Mouse (Mus musculus) limb, embryonic 14.5 days (tissue): ENCODE measurements around the gene 4933417A18Rik. TPM values are rescaled to one million over a fixed set of nuclear protein-coding genes. Genes with fewer than 3 reads are reported as not detected.
"Not testable (repeated sequence)": the region's sequence is repeated elsewhere in the genome, so short reads cannot be mapped to it uniquely, and the experiment has no call there.

Experiments used
- ATAC-seq: fragments of 200-750 bp; cut with Nextera tagmentation; 2 replicates; pipeline ENCODE4 v1.8.0; 2017; ENCODE audit warnings: low read depth, moderate number of reproducible peaks, moderate TSS enrichment; ENCODE audit not compliant: low FRiP score
- DNase-seq: peaks from one replicate; pipeline ENCODE4 v3.0.0-alpha.2; 2015; ENCODE audit warnings: low spot score
- H3K27ac ChIP-seq: fragments of 300-500 bp; sonication (generic); replicated peaks from 2 replicates; pipeline ENCODE4 v1.5.1; 2014; ENCODE audit warnings: low read depth, mild to moderate bottlenecking, low read length, moderate library complexity, mixed read lengths
- H3K27me3 ChIP-seq: fragments of 300-500 bp; sonication (generic); 2 replicates; pipeline ENCODE4 v1.6.1; 2014; ENCODE audit warnings: low read length, mixed read lengths; ENCODE audit not compliant: control insufficient read depth, insufficient read depth
- H3K36me3 ChIP-seq: fragments of 300-500 bp; sonication (generic); 2 replicates; pipeline ENCODE4 v1.6.1; 2014; ENCODE audit warnings: mild to moderate bottlenecking, low read length, moderate library complexity, mixed read lengths; ENCODE audit not compliant: control insufficient read depth, insufficient read depth
- H3K4me1 ChIP-seq: fragments of 300-500 bp; sonication (generic); 2 replicates; pipeline ENCODE4 v1.6.1; 2014; ENCODE audit warnings: antibody characterized with exemption, low read length, mixed read lengths; ENCODE audit not compliant: control insufficient read depth, insufficient read depth
- H3K4me2 ChIP-seq: fragments of 300-500 bp; sonication (generic); replicated peaks from 2 replicates; pipeline ENCODE4 v1.6.1; 2014; ENCODE audit warnings: low read depth, mild to moderate bottlenecking, low read length, moderate library complexity; ENCODE audit not compliant: severe bottlenecking
- H3K4me3 ChIP-seq: fragments of 300-500 bp; sonication (generic); replicated peaks from 2 replicates; pipeline ENCODE4 v1.5.1; 2014; ENCODE audit warnings: low read length
- H3K9ac ChIP-seq: fragments of 300-500 bp; sonication (generic); 2 replicates; pipeline ENCODE4 v1.6.1; 2014; ENCODE audit warnings: mild to moderate bottlenecking, low read depth, low read length, moderate library complexity; ENCODE audit not compliant: severe bottlenecking
- H3K9me3 ChIP-seq: fragments of 300-500 bp; sonication (generic); 2 replicates; pipeline ENCODE4 v1.6.1; 2016; ENCODE audit warnings: low read length; ENCODE audit not compliant: control insufficient read depth
- POLR2A ChIP-seq: fragments of 200-500 bp; IDR thresholded peaks from 2 replicates; pipeline ENCODE4 v1.8.0; 2012; ENCODE audit warnings: inconsistent platforms, mild to moderate bottlenecking, moderate library complexity, borderline replicate concordance; ENCODE audit not compliant: insufficient read depth, insufficient read length; ENCODE audit errors: extremely low read depth
- WGBS: fragments of 180-500 bp; shearing (Covaris S2); extraction: QIAGEN DNeasy Blood & Tissue Kit; methylation state at CpG from one replicate; pipeline ENCODE4 v1.1.7; 2014; 5-methylcytosine and 5-hydroxymethylcytosine counted together
- polyA plus RNA-seq, 2 experiments: library from polyadenylated mRNA; depleted of rRNA in 1 of 2; stranded (reverse) in 1 of 2; unstranded in 1 of 2; fragments of >200 nt; fragmentation: Nextera tagmentation in 1 of 2; extraction: Ambion mirVana in 1 of 2; gene quantifications; 2 replicates each; pipeline versions ENCODE4 v1.2.1 to v1.2.3; 2012 to 2014

4933417A18Rik gene
- polyA plus RNA-seq, 2 experiments = not detected

DNA sequence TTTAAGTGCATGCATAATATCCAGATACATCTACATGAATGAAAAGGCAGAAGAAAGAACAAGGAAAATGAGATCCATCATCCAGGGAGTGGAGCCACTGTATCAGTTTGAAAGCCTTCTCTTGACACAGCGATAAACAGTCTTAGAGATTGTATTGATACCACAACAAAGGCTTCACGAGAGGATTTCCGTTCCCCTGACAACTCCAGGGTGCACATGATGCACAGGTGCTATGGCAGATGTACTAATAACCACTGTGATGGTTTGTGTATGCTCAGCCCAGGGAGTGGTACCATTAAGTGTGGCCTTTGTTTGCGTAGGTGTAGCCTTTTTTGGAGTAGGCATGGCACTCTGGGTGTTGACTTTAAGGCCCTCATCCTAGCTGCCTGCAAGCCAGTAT lies 32.7 kb downstream of the 4933417A18Rik start:
- 92% methylated on average over 4 of the region's 4 CpGs for WGBS
- ATAC-seq = no peak

GRCm38 (mm10) chr13:34958158-34958557 lies 33.9 kb downstream of the 4933417A18Rik start:
- H3K27ac ChIP-seq, DNase-seq, H3K9me3 ChIP-seq, H3K9ac ChIP-seq, H3K36me3 ChIP-seq, H3K27me3 ChIP-seq, H3K4me1 ChIP-seq, ATAC-seq, H3K4me3 ChIP-seq, H3K4me2 ChIP-seq: not testable (repeated sequence)
- WGBS = 74% methylated on average over 3 of the region's 3 CpGs

More for the DNA sequence above, 32.7 kb downstream of the 4933417A18Rik start:
- no peaks in the 10 kb centered on the region for H3K27me3 ChIP-seq
- H3K27ac ChIP-seq = no peak overlapping the region
- H3K36me3 ChIP-seq = no peaks in the 10 kb centered on the region
- H3K9ac ChIP-seq = no peak overlapping the region
- H3K4me2 ChIP-seq = no peak overlapping the region
- H3K9me3 ChIP-seq = no peaks in the 10 kb centered on the region
- no peak for DNase-seq
- no peak for TF ChIP-seq POLR2A
- no peaks in the 10 kb centered on the region for H3K4me1 ChIP-seq
- H3K4me3 ChIP-seq = no peak overlapping the region

DNA sequence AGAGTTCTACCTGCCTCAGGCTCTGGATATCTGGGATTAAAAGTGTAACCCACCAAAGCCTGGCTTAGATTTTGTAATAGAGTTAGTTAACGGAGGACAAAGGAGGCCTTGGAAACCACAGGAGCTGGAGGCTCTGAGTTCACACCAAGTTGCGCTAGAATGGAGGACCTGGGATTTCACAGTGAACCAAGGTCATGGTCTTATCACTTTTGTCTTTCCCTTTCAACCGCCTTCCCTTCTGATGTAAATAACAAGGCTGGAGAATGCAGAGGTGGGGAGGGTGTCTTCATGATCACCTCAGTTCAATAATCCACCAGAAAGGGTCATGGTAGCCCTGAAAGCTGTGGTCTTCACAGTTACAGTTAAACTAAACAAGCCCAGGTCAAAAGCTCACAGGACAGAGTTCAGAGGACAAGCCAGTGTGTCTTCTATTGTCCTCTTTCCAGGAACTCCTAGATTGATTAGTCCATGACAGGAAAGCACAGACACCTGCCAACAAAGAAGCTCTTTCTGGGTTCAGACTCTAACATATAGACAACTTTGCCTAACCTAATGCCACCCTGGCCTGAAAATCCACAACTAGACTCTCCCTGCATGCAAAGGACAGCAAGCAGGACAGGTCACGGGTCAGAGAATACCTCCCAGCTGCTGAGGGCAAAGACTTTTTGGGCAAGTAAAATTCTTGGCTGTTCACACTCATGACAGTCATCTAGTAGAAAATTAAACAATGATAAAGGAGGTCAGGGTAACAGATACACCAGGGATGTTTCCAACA lies 37.0 kb downstream of the 4933417A18Rik start:
- Histone ChIP-seq H3K36me3 (no peaks in the 10 kb centered on the region), H3K27ac (no peak overlapping the region), H3K4me3 (no peak overlapping the region), H3K9ac (no peak overlapping the region), H3K4me2 (no peak overlapping the region), H3K27me3 (peaks cover 12% of the 10 kb centered on the region; the same call in 1 of the 2 replicates), H3K4me1 (no peaks in the 10 kb centered on the region), H3K9me3 (no peaks in the 10 kb centered on the region)
- no peak for TF ChIP-seq POLR2A
- ATAC-seq (no peak), DNase-seq (no peak)
- 83% methylated on average over 4 of the region's 4 CpGs for WGBS

DNA sequence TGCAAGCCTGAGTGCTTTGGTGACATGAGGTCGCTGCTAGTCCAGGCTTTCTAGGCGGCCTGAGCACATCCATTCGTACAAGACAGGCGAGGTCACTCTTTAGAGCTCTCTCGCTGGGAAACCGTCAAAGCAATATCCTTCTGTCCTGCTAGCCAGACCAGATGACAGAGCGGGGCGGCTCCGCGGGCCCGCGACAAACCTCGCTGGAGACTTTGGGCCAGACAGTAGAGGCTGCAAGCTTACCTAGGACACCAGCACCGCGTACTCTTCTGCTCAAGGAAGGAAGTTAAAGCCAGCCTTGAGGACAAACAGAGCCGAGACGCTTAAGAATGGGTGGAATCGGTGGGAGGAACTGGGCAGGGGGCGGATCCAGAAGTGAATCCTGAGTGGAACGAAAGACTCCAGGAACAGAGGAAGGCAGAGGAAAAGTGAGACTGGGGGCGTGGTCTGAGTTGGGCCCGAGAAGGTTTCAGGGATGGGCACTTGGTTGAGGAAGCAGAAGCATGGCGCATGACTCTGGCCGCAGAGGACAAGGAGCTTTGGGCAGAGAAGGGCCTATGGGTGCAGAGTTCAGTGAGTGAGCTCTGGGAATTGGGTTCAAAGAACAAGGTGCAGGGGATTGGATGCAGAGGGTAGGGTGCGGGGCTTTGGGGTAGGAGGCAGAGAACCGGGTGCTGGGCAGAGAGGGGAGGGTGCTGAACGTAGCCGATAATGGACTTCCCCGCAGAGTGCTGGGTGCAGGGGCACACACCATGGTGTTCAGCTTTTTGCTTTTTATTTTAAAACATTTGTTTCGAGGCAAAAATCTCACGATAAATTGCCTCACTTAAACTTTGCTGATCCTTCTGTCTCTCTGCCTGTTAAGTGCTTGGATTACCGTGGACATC lies 39.5 kb downstream of the 4933417A18Rik start, which contains the start of gene Eci3:
Eci3 (minus strand) TSS at position 300 of the 887 bp plus-strand sequence.
- 2% methylated on average over 31 of the region's 32 CpGs for WGBS

DNA sequence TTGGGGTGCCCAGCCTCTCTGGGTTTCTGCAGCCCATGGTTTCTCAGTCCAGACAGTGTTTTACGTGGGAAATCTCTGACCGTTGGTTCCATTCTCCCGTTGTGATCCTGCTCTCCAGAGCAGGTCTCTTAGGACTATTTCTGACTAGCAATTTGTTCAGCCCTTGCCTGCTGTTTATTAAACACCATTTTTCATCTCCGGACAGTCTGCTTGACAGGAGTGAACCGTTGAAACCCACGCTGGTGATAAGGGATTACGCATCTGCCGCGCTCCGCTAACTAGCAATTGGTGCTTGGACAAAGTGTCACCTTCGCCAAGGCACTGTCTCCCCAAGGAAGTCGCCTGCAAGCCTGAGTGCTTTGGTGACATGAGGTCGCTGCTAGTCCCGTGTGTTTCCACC lies 40.2 kb downstream of the 4933417A18Rik start:
- ATAC-seq (no peak), DNase-seq (no peak)
- Histone ChIP-seq H3K4me3 (peak overlapping the region; percentile 50), H3K9ac (peak overlapping the region; percentile 52; the same call in 1 of the 2 replicates), H3K4me2 (peak overlapping the region; percentile 69), H3K27me3 (peaks cover 12% of the 10 kb centered on the region; the same call in 1 of the 2 replicates), H3K9me3 (no peaks in the 10 kb centered on the region), H3K36me3 (no peaks in the 10 kb centered on the region), H3K4me1 (no peaks in the 10 kb centered on the region), H3K27ac (no peak overlapping the region)
- TF ChIP-seq POLR2A = no peak
- WGBS = 7% methylated on average over 14 of the region's 14 CpGs

More for the DNA sequence above, 39.5 kb downstream of the 4933417A18Rik start, which contains the start of gene Eci3:
- peak within 1 kb of the TSS; percentile 69 for H3K4me2 ChIP-seq
- no peaks in the 10 kb centered on the region for H3K4me1 ChIP-seq
- peak within 1 kb of the TSS; percentile 52 for H3K9ac ChIP-seq
- no peak within 1 kb of the TSS for H3K27ac ChIP-seq
- H3K27me3 ChIP-seq = peaks cover 12% of the 10 kb centered on the region; the same call in 1 of the 2 replicates
- ATAC-seq = peak; percentile 80
- H3K4me3 ChIP-seq = peak within 1 kb of the TSS; percentile 50
- peak; percentile 72 for DNase-seq
- no peaks in the 10 kb centered on the region for H3K9me3 ChIP-seq
- H3K36me3 ChIP-seq = no peaks in the 10 kb centered on the region
- TF ChIP-seq POLR2A = no peak
